Mouse (Mus musculus) MEL (cell line): ENCODE measurements around the gene Trex1.

Experiments
- CHD2 ChIP-seq: IDR thresholded peaks from 2 replicates; pipeline ENCODE4 v1.6.1; 2011; ENCODE audit warnings: low read length, improper control_type of control experiment
- CTCF ChIP-seq, 3 experiments: IDR thresholded peaks in 2 of 3; conservative IDR thresholded peaks in 1 of 3; 2 replicates each; pipeline ENCODE4 v1.5.1; 2011 to 2012; ENCODE audit warnings: low read length in 3 of 3, low read depth in 2 of 3, mild to moderate bottlenecking in 2 of 3, improper control_type of control experiment in 1 of 3, inconsistent platforms in 1 of 3, mixed read lengths in 1 of 3, moderate library complexity in 1 of 3; ENCODE audit not compliant: control insufficient read depth in 1 of 3, insufficient read depth in 1 of 3, poor library complexity in 1 of 3, severe bottlenecking in 1 of 3
- E2F4 ChIP-seq: IDR thresholded peaks from 2 replicates; pipeline ENCODE4 v1.6.1; 2011; ENCODE audit warnings: low read depth, low read length, improper control_type of control experiment, borderline replicate concordance
- EP300 ChIP-seq, 2 experiments: IDR thresholded peaks; 2 replicates each; pipeline ENCODE4 v1.6.1; 2011; ENCODE audit warnings: improper control_type of control experiment in 2 of 2, low read length in 2 of 2, low read depth in 1 of 2, mild to moderate bottlenecking in 1 of 2
- HCFC1 ChIP-seq: IDR thresholded peaks from 2 replicates; pipeline ENCODE4 v1.6.1; 2012; ENCODE audit warnings: low read depth, mild to moderate bottlenecking, inconsistent platforms, low read length, improper control_type of control experiment, moderate library complexity
- KAT2A ChIP-seq: conservative IDR thresholded peaks from 2 replicates; pipeline ENCODE4 v1.6.1; 2012; ENCODE audit warnings: low read depth, low read length, improper control_type of control experiment, inconsistent platforms
- MAX ChIP-seq: IDR thresholded peaks from 2 replicates; pipeline ENCODE4 v1.6.1; 2011; ENCODE audit warnings: low read length, improper control_type of control experiment
- POLR2A ChIP-seq, 2 experiments: IDR thresholded peaks; 2 replicates each; pipeline ENCODE4 v1.6.1; 2011 to 2012; ENCODE audit warnings: low read length in 2 of 2, mild to moderate bottlenecking in 2 of 2, control low read depth in 1 of 2, improper control_type of control experiment in 1 of 2, low read depth in 1 of 2, moderate library complexity in 1 of 2; ENCODE audit not compliant: control insufficient read depth in 1 of 2, insufficient read depth in 1 of 2, poor library complexity in 1 of 2
- RCOR1 ChIP-seq: IDR thresholded peaks from 2 replicates; pipeline ENCODE4 v1.6.1; 2012; ENCODE audit warnings: low read depth, mild to moderate bottlenecking, inconsistent platforms, low read length, improper control_type of control experiment
- SMC3 ChIP-seq: IDR thresholded peaks from 2 replicates; pipeline ENCODE4 v1.6.1; 2011; ENCODE audit warnings: low read depth, low read length, improper control_type of control experiment
- TAL1 ChIP-seq: IDR thresholded peaks from 2 replicates; pipeline ENCODE4 v1.6.1; 2012; ENCODE audit warnings: mild to moderate bottlenecking, inconsistent platforms, low read length, moderate library complexity, mixed read lengths
- ZKSCAN1 ChIP-seq: IDR thresholded peaks from 2 replicates; pipeline ENCODE4 v1.6.1; 2012; ENCODE audit warnings: low read depth, mild to moderate bottlenecking, inconsistent platforms, low read length, improper control_type of control experiment, moderate library complexity
- ZNF384 ChIP-seq: IDR thresholded peaks from 2 replicates; pipeline ENCODE4 v1.6.1; 2012; ENCODE audit warnings: low read depth, mild to moderate bottlenecking, inconsistent platforms, low read length, improper control_type of control experiment

DNA sequence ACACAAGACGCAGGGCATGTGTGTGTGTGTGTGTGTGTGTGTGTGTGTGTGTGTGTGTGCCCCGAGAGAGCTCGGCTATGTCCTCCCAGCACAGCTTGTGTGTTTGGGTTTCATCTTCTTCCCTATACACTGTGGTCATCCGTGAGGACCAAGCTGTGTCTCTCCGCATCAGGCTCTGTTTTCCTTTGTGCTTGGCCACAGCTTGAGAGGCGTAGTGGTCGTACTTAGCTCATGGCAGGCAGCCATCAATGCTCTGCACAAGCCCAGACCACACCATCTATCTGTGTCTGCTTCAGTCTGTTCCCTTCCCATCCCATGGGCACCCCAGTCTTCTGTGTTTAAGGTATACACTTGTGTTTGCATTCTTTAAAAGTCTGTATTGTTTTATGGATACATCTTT, 18.2 kb downstream of the Trex1 start:
- no peak for TF ChIP-seq POLR2A (IDR thresholded peaks at IDR 0.05; ENCODE audit: control insufficient read depth in 1 of 2, insufficient read depth in 1 of 2, low read depth in 1 of 2, low read length in 2 of 2, poor library complexity in 1 of 2)
- no peak for TF ChIP-seq E2F4
- TF ChIP-seq RCOR1: no peak
- TF ChIP-seq CTCF (IDR thresholded peaks at IDR 0.05 in 2 of 3, conservative IDR thresholded peaks at IDR 0.05 in 1 of 3; ENCODE audit: control insufficient read depth in 1 of 3, insufficient read depth in 1 of 3, low read depth in 2 of 3, low read length in 3 of 3, poor library complexity in 1 of 3, severe bottlenecking in 1 of 3): no peak
- TF ChIP-seq EP300 (IDR thresholded peaks at IDR 0.05; ENCODE audit: low read depth in 1 of 2, low read length in 2 of 2): no peak
- no peak for TF ChIP-seq MAX
- TF ChIP-seq ZNF384: no peak
- no peak for TF ChIP-seq TAL1
- no peak for TF ChIP-seq KAT2A
- TF ChIP-seq SMC3: no peak
- TF ChIP-seq CHD2: no peak
- no peak for TF ChIP-seq ZKSCAN1
- no peak for TF ChIP-seq HCFC1
